Mouse (Mus musculus) left cerebral cortex, adult 11 months (tissue): ENCODE data around the gene Gm20605.

Experiments used
- DNase-seq: peaks from one replicate; pipeline ENCODE4 v3.0.0; 2022; ENCODE audit warnings: low spot score

The Gm20605 gene

DNA sequence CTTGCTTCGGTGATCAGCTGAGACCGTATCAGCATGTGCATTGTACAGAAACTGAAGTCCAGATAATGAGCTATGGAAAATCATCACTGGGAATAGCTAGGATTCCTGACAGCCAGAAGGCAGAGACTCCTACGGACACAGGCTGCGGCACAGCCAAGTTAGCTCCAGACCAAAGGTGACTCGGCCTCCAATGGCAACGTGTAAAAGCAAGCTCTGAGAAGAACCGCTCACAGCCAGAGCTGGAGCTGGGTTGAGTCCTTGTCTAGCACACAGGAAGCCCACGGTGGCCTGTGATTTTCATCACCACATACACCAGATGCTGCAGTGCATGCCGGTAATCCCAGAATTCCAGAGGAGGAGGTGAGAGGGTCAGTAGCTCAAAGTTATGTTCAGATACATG is 61.6 kb downstream of the Gm20605 start:
- DNase-seq, result no peak

GRCm38 (mm10) chr5:137691881-137692280 is 62.9 kb downstream of the Gm20605 start:
- no peak for DNase-seq
